Mouse (Mus musculus) heart, postnatal 0 days (tissue): ENCODE measurements around the gene Dram1.

Experiments used
- CTCF ChIP-seq: IDR thresholded peaks from 2 replicates; pipeline ENCODE4 v1.5.1; 2016; ENCODE audit warnings: antibody characterized with exemption, control low read depth, low read depth
- EP300 ChIP-seq: IDR thresholded peaks from 2 replicates; pipeline ENCODE4 v1.6.1; 2016; ENCODE audit warnings: antibody characterized with exemption, low read depth

DNA sequence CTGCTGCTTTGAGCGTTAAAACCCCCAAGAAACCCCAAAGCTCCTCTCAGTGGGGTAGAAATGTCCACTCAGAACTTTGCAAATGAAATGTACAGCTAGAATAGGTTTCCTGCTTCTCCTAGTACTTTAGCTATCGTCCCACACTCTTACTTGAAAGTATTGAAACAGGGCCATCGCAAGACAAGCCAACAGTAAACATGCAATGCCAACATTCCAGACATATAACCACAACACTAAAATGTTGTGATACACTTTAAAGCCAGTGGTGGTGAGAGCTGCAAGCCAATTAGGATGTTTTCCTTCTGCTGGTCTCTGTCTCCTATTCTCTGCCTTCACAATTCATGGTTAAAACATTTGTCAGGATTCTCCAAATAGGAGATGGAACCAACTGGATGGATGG lies 97.2 kb downstream of the Dram1 start:
- TF ChIP-seq CTCF (no peak), EP300 (no peak)
